ENCODE assay signal across 8 mouse cellular contexts in the genomic region with DNA sequence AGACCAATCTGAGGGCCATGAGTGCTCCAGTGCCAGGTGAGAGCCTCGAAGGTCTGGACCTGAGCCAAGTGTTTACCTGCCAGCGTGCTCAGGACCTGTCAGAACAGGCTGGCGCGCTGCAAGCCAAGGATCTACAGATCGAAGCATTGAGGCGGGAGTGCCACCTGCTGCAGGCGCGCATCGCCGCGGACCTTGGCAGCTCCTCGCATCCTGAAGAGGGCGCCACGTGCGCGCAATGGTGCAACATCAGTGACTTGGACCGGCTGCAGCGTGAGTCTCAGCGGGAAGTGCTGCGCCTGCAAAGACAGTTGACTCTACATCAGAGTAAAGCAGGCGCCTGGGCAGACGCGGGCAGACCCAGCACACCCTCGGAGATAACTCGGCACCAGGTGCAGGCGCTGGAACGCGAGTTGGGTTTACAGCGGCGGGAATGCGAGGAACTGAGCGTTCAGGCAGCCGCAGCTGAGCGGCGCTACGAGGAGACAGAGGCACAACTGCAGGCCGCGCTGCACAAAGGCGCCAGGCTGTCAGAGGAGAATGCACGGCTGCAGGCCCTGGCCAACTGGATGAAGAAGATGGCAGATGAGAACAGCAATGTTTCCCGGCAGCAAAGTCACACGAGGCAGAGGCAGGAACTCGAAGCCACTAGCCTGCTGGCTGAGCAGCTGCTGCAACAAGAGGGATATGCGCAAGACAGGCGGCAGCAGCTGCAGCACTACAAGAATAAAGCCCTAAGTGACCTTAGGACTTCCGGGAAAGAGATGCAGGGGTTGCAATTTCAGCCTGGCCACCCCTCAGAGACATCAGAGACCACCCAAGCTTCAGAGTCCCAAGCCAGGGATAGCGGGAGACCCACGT. TPM values are rescaled to one million over a fixed set of nuclear protein-coding genes. Genes with fewer than 3 reads are reported as not detected.
DNase-seq lines count a peak whose midpoint lies in the region; ATAC-seq and TF ChIP-seq lines count a peak whose summit lies in the region.

No protein-coding gene starts in this region.

- H3ac ChIP-seq in C2C12 (ENCODE audit: control insufficient read depth, insufficient read length, low read depth): no peak overlapping the region

- H3K36me3 ChIP-seq in C2C12 (ENCODE audit: control insufficient read depth, insufficient read depth): no peaks in the 10 kb centered on the region
- H3K36me3 ChIP-seq in forebrain, embryonic 11.5 days (ENCODE audit: control insufficient read depth, insufficient read depth, low read length): no peaks in the 10 kb centered on the region; the same call in 1 of the 2 replicates
- no peaks in the 10 kb centered on the region for H3K36me3 ChIP-seq in heart, embryonic 16.5 days (ENCODE audit: control insufficient read depth, insufficient read depth)
- H3K36me3 ChIP-seq in liver, embryonic 14.5 days (replicated peaks; ENCODE audit: control insufficient read depth, insufficient read depth, low read depth): no peaks in the 10 kb centered on the region
- H3K36me3 ChIP-seq in stomach, embryonic 15.5 days: no peaks in the 10 kb centered on the region

- peak overlapping the region; percentile 86 for H3K4me2 ChIP-seq in forebrain, embryonic 11.5 days (ENCODE audit: low read depth, low read length, severe bottlenecking)
- peak overlapping the region; percentile 96 for H3K4me2 ChIP-seq in heart, embryonic 16.5 days (ENCODE audit: low read depth, low read length)
- peak overlapping the region; percentile 91 for H3K4me2 ChIP-seq in liver, embryonic 14.5 days (ENCODE audit: low read depth)
- peak overlapping the region; percentile 100 for H3K4me2 ChIP-seq in stomach, embryonic 15.5 days

- peaks cover 10% of the 10 kb centered on the region; the same call in 1 of the 2 replicates for H3K4me1 ChIP-seq in forebrain, embryonic 11.5 days (replicated peaks; ENCODE audit: control insufficient read depth, insufficient read depth, low read length)
- H3K4me1 ChIP-seq in heart, embryonic 16.5 days (ENCODE audit: control insufficient read depth, insufficient read depth, low read length): peaks cover 11% of the 10 kb centered on the region
- peaks cover 3 to 8% of the 10 kb centered on the region in 2 experiments; a peak in 2 of 4 replicates for H3K4me1 ChIP-seq in liver, embryonic 14.5 days (replicated peaks; ENCODE audit: control insufficient read depth in 2 of 2, insufficient read depth in 2 of 2, low read length in 1 of 2)
- H3K4me1 ChIP-seq in stomach, embryonic 15.5 days: peaks cover 24% of the 10 kb centered on the region

- 9% methylated on average over 48 of the region's 48 CpGs for WGBS in forebrain, embryonic 11.5 days
- 8% methylated on average over 48 of the region's 48 CpGs for WGBS in heart, embryonic 16.5 days
- WGBS in liver, embryonic 14.5 days (ENCODE audit: insufficient replicate concordance): 11% methylated on average over 48 of the region's 48 CpGs
- 8% methylated on average over 48 of the region's 48 CpGs for WGBS in stomach, embryonic 15.5 days

- TF ChIP-seq EP300 in liver, embryonic 14.5 days (IDR thresholded peaks at IDR 0.05; ENCODE audit: low read depth): no peak

- peak overlapping the region; percentile 66 for H3K9ac ChIP-seq in forebrain, embryonic 11.5 days (ENCODE audit: low read length)
- peak overlapping the region; percentile 51 for H3K9ac ChIP-seq in heart, embryonic 16.5 days (ENCODE audit: low read length)
- H3K9ac ChIP-seq in liver, embryonic 14.5 days (replicated peaks): peak overlapping the region; percentile 49
- 0 out of 2 replicates have a peak overlapping the region, but pooled peaks have one; percentile 16 for H3K9ac ChIP-seq in stomach, embryonic 15.5 days

- peak; percentile 92 for DNase-seq in c-Kit-positive CD71-positive TER-119-negative erythroid progenitor cells, embryonic 14.5 days (ENCODE audit: low read depth)
- peak; percentile 94 for DNase-seq in forebrain, embryonic 11.5 days (ENCODE audit: low spot score)
- peak; percentile 92 to 96 for DNase-seq in kidney, postnatal 36 days
- peak; percentile 73 to 76 (median 74) for DNase-seq in liver, embryonic 14.5 days (ENCODE audit: low read depth in 3 of 3, low spot score in 3 of 3)
- DNase-seq in neural tube, embryonic 10.5 days (ENCODE audit: extremely low spot score, low spot score): peak; percentile 89

- no peaks in the 10 kb centered on the region for H3K79me2 ChIP-seq in C2C12 (ENCODE audit: control insufficient read depth, insufficient read depth)

- no peaks in the 10 kb centered on the region for H3K79me3 ChIP-seq in C2C12 (ENCODE audit: low read depth)

- H3K4me3 ChIP-seq in C2C12 (ENCODE audit: insufficient read depth, poor library complexity, severe bottlenecking): no peak overlapping the region
- peak overlapping the region; percentile 55 for H3K4me3 ChIP-seq in forebrain, embryonic 11.5 days (ENCODE audit: low read depth, low read length)
- H3K4me3 ChIP-seq in heart, embryonic 16.5 days (ENCODE audit: low read length): peak overlapping the region; percentile 62
- H3K4me3 ChIP-seq in liver, embryonic 14.5 days (ENCODE audit: insufficient read depth in 1 of 2, low read depth in 2 of 2, low read length in 2 of 2): peak overlapping the region; percentile 55 to 67
- peak overlapping the region; percentile 62 for H3K4me3 ChIP-seq in stomach, embryonic 15.5 days (replicated peaks)

- H3K9me3 ChIP-seq in forebrain, embryonic 11.5 days (ENCODE audit: control insufficient read depth, low read length): no peaks in the 10 kb centered on the region
- no peaks in the 10 kb centered on the region for H3K9me3 ChIP-seq in heart, embryonic 16.5 days (replicated peaks; ENCODE audit: control insufficient read depth, low read length)
- no peaks in the 10 kb centered on the region for H3K9me3 ChIP-seq in liver, embryonic 14.5 days (ENCODE audit: control insufficient read depth, low read length)
- H3K9me3 ChIP-seq in stomach, embryonic 15.5 days: no peaks in the 10 kb centered on the region

- H3K27me3 ChIP-seq in C2C12 (ENCODE audit: control insufficient read depth, insufficient read depth, insufficient read length): no peaks in the 10 kb centered on the region
- H3K27me3 ChIP-seq in forebrain, embryonic 11.5 days (ENCODE audit: control insufficient read depth, insufficient read depth, low read length): peaks cover 9% of the 10 kb centered on the region
- peaks cover 8% of the 10 kb centered on the region; the same call in 1 of the 2 replicates for H3K27me3 ChIP-seq in heart, embryonic 16.5 days (ENCODE audit: control insufficient read depth, insufficient read depth, low read length)
- peaks cover 13% of the 10 kb centered on the region for H3K27me3 ChIP-seq in liver, embryonic 14.5 days (ENCODE audit: control insufficient read depth, insufficient read depth, low read length)
- H3K27me3 ChIP-seq in stomach, embryonic 15.5 days (replicated peaks): peaks cover 18% of the 10 kb centered on the region

- no peak overlapping the region for H3K27ac ChIP-seq in forebrain, embryonic 11.5 days (ENCODE audit: low read depth, low read length)
- no peak overlapping the region for H3K27ac ChIP-seq in heart, embryonic 16.5 days (ENCODE audit: low read length)
- no peak overlapping the region for H3K27ac ChIP-seq in liver, embryonic 14.5 days
- H3K27ac ChIP-seq in stomach, embryonic 15.5 days: no peak overlapping the region

- peak; percentile 75 for ATAC-seq in forebrain, embryonic 11.5 days (replicated peaks; ENCODE audit: low FRiP score)
- ATAC-seq in heart, embryonic 16.5 days (replicated peaks; ENCODE audit: extremely low read depth, insufficient read depth, low FRiP score): peak; percentile 64
- peak; percentile 82 for ATAC-seq in liver, embryonic 14.5 days (ENCODE audit: insufficient read depth)
- ATAC-seq in stomach, embryonic 15.5 days (ENCODE audit: insufficient read depth, low FRiP score, low read depth): peak; percentile 84

- TF ChIP-seq CTCF in C2C12 (IDR thresholded peaks at IDR 0.05; ENCODE audit: control insufficient read depth, insufficient read depth, insufficient read length): peak; percentile 99
- peak; percentile 97 for TF ChIP-seq CTCF in liver, embryonic 14.5 days (IDR thresholded peaks at IDR 0.05; ENCODE audit: low read depth)

TF ChIP-seq in C2C12, 6 proteins besides CTCF, POLR2A, EP300 and RAD21:
- no peak for TF ChIP-seq FOSL1 (IDR thresholded peaks at IDR 0.05; ENCODE audit: insufficient read depth, low read length, poor library complexity, severe bottlenecking)
- peak; percentile 87 for TF ChIP-seq MYOD1 (IDR thresholded peaks at IDR 0.05; ENCODE audit: control insufficient read depth, insufficient read length, low read depth)

RNA-seq across cellular contexts. Expression of a gene that starts 1.8 kb away (rescaled TPM):
- 0.02 TPM for polyA plus RNA-seq in C2C12 (2012; fragmentation: generic; extraction: Trizol)
- polyA plus RNA-seq in forebrain, embryonic 11.5 days (2014; fragmentation: Nextera tagmentation; extraction: Ambion mirVana): 1.6 and 1.9 TPM in 2 replicates
- polyA plus RNA-seq in heart, embryonic 16.5 days (2015; fragmentation: Nextera tagmentation; extraction: Ambion mirVana): 0.17 and 0.34 TPM in 2 replicates
- 0.01 and 0.03 TPM in 2 replicates for polyA plus RNA-seq in liver, embryonic 14.5 days (2012; rRNA removed)
- polyA plus RNA-seq in liver, embryonic 14.5 days (2014; fragmentation: Nextera tagmentation; extraction: Ambion mirVana): 0.05 and 0.06 TPM in 2 replicates
- 0.39 and 0.57 TPM in 2 replicates for polyA plus RNA-seq in stomach, embryonic 15.5 days (2015; fragmentation: Nextera tagmentation; extraction: Ambion mirVana)

RNA-seq across cellular contexts. Expression of a gene that starts 7.8 kb away (rescaled TPM):
- polyA plus RNA-seq in C2C12 (2012; fragmentation: generic; extraction: Trizol): 135 TPM
- polyA plus RNA-seq in forebrain, embryonic 11.5 days (2014; fragmentation: Nextera tagmentation; extraction: Ambion mirVana): 379 and 399 TPM in 2 replicates
- polyA plus RNA-seq in heart, embryonic 16.5 days (2015; fragmentation: Nextera tagmentation; extraction: Ambion mirVana): 268 and 284 TPM in 2 replicates
- polyA plus RNA-seq in liver, embryonic 14.5 days (2012; rRNA removed): 34.6 and 65.1 TPM in 2 replicates
- polyA plus RNA-seq in liver, embryonic 14.5 days (2014; fragmentation: Nextera tagmentation; extraction: Ambion mirVana): 208 and 218 TPM in 2 replicates
- polyA plus RNA-seq in stomach, embryonic 15.5 days (2015; fragmentation: Nextera tagmentation; extraction: Ambion mirVana): 314 and 339 TPM in 2 replicates

RNA-seq across cellular contexts. Expression of a gene that starts 23.2 kb away (rescaled TPM):
- 1.1 TPM for polyA plus RNA-seq in C2C12 (2012; fragmentation: generic; extraction: Trizol)
- 10.7 and 11.3 TPM in 2 replicates for polyA plus RNA-seq in forebrain, embryonic 11.5 days (2014; fragmentation: Nextera tagmentation; extraction: Ambion mirVana)
- polyA plus RNA-seq in heart, embryonic 16.5 days (2015; fragmentation: Nextera tagmentation; extraction: Ambion mirVana): 4.0 and 5.0 TPM in 2 replicates
- 2.0 and 2.2 TPM in 2 replicates for polyA plus RNA-seq in liver, embryonic 14.5 days (2012; rRNA removed)
- polyA plus RNA-seq in liver, embryonic 14.5 days (2014; fragmentation: Nextera tagmentation; extraction: Ambion mirVana): 2.0 TPM in 2 replicates
- polyA plus RNA-seq in stomach, embryonic 15.5 days (2015; fragmentation: Nextera tagmentation; extraction: Ambion mirVana): 4.5 and 6.1 TPM in 2 replicates

Comparison
In these comparisons a context has a peak if more than half of its experiments do, and no peak if none do; other contexts are left out.
1. H3K9ac ChIP-seq: peak in every context shown above with its lines; median percentile 66 in forebrain, embryonic 11.5 days; 51 in heart, embryonic 16.5 days; 49 in liver, embryonic 14.5 days; 16 in stomach, embryonic 15.5 days.